Mouse (Mus musculus) thymus, adult 2 months (tissue): ENCODE results near the gene Nek2. TPM values are rescaled to one million over a fixed set of nuclear protein-coding genes. Genes with fewer than 3 reads are reported as not detected.

Experiments
- DNase-seq: peaks from one replicate; pipeline ENCODE4 v3.0.0; 2021
- H3K27ac ChIP-seq: fragments of 200-500 bp; 2 replicates; pipeline ENCODE4 v1.5.1; 2012; ENCODE audit warnings: low read length, control low read depth; ENCODE audit not compliant: control insufficient read depth, insufficient read depth
- H3K27me3 ChIP-seq: fragments of 200-500 bp; 2 replicates; pipeline ENCODE4 v1.6.1; 2012; ENCODE audit warnings: mild to moderate bottlenecking, low read length, moderate library complexity, mixed read lengths; ENCODE audit not compliant: control insufficient read depth, insufficient read depth
- H3K36me3 ChIP-seq: fragments of 200-500 bp; 2 replicates; pipeline ENCODE4 v1.6.1; 2012; ENCODE audit warnings: mild to moderate bottlenecking, low read length, moderate library complexity; ENCODE audit not compliant: control insufficient read depth, insufficient read depth
- H3K4me1 ChIP-seq: fragments of 200-500 bp; replicated peaks from 2 replicates; pipeline ENCODE4 v1.6.1; 2012; ENCODE audit warnings: low read length; ENCODE audit not compliant: control insufficient read depth, insufficient read depth
- H3K4me3 ChIP-seq: fragments of 200-500 bp; 2 replicates; pipeline ENCODE4 v1.5.1; 2012; ENCODE audit warnings: mild to moderate bottlenecking, low read length, control low read depth, moderate library complexity; ENCODE audit not compliant: control insufficient read depth, insufficient read depth
- CTCF ChIP-seq: fragments of 200-500 bp; IDR thresholded peaks from 2 replicates; pipeline ENCODE4 v1.5.1; 2012; ENCODE audit warnings: mild to moderate bottlenecking, control low read depth, low read length, moderate library complexity, borderline replicate concordance; ENCODE audit not compliant: control insufficient read depth, poor library complexity, insufficient read depth; ENCODE audit errors: extremely low read depth
- POLR2A ChIP-seq: fragments of 200-500 bp; IDR thresholded peaks from 2 replicates; pipeline ENCODE4 v1.6.1; 2012; ENCODE audit warnings: mild to moderate bottlenecking, low read length, control low read depth, moderate library complexity; ENCODE audit not compliant: control insufficient read depth, poor library complexity, insufficient read depth; ENCODE audit errors: extremely low read depth
- WGBS: fragments of 180-500 bp; shearing (Covaris S2); methylation state at CpG from one replicate; pipeline ENCODE4 v1.1.7; 2018; 5-methylcytosine and 5-hydroxymethylcytosine counted together
- polyA plus RNA-seq: library from polyadenylated mRNA; depleted of rRNA; stranded (reverse); fragments of >200 nt; gene quantifications from 2 replicates; pipeline ENCODE4 v1.2.3, GENCODE M21; 2012

Gene Nek2
- polyA plus RNA-seq, 1 experiment, result 14.9 TPM

DNA sequence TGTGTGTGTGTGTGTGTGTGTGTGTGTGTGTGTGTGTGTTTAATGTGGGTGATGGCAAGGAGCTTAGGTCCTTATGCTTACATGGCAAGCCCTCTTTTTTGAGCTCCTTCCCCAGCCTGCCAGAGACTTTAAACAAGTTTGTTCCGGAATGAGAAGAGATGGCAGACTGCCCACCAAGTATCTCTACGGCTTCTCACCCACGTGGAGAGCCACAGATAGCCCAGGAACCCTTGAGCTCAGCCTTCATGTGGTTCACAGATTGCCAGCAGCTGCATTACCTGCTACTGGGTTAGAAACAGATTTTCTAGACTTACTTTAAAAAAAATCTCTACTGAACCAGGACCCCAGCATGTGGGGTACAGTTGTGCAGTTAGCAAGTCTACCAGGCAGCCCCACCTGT is 38.6 kb downstream of the Nek2 start:
- no peak for TF ChIP-seq POLR2A
- TF ChIP-seq CTCF, result no peak
- no peak for DNase-seq
- WGBS, result 45% methylated on average over 3 of the region's 3 CpGs
- Histone ChIP-seq H3K36me3 (no peaks in the 10 kb centered on the region), H3K4me1 (no peaks in the 10 kb centered on the region), H3K4me3 (no peak overlapping the region), H3K27ac (no peak overlapping the region), H3K27me3 (no peaks in the 10 kb centered on the region)

- Histone ChIP-seq H3K36me3 (no peaks in the 10 kb centered on the region), H3K4me1 (no peaks in the 10 kb centered on the region), H3K4me3 (no peak overlapping the region), H3K27me3 (no peaks in the 10 kb centered on the region), H3K27ac (no peak overlapping the region)
- DNase-seq, result no peak
- WGBS, result 89% methylated on average over 5 of the region's 5 CpGs
- TF ChIP-seq POLR2A, result no peak
- TF ChIP-seq CTCF, result no peak
Measured at GRCm38 (mm10) chr1:191861247-191861646, 40.0 kb downstream of the Nek2 start.

- Histone ChIP-seq H3K4me3 (no peak overlapping the region), H3K4me1 (no peaks in the 10 kb centered on the region), H3K36me3 (no peaks in the 10 kb centered on the region), H3K27ac (no peak overlapping the region), H3K27me3 (no peaks in the 10 kb centered on the region)
- no peak for TF ChIP-seq CTCF
- TF ChIP-seq POLR2A, result no peak
- 84% methylated on average over 4 of the region's 4 CpGs for WGBS
- no peak for DNase-seq
Measured at GRCm38 (mm10) chr1:191863833-191864550, 42.7 kb downstream of the Nek2 start.

- H3K36me3 ChIP-seq, result no peaks in the 10 kb centered on the region
- WGBS, result 94% methylated on average over 8 of the region's 8 CpGs
- H3K27ac ChIP-seq, result no peak overlapping the region
- DNase-seq, result no peak
- no peak overlapping the region for H3K4me3 ChIP-seq
- no peaks in the 10 kb centered on the region for H3K4me1 ChIP-seq
- no peak for TF ChIP-seq POLR2A
- no peak for TF ChIP-seq CTCF
- H3K27me3 ChIP-seq, result no peaks in the 10 kb centered on the region
Measured at GRCm38 (mm10) chr1:191864551-191865027, 43.3 kb downstream of the Nek2 start.

GRCm38 (mm10) chr1:191872076-191872710 is 50.9 kb downstream of the Nek2 start:
- no peak overlapping the region for H3K27ac ChIP-seq
- TF ChIP-seq CTCF, result no peak
- no peak for TF ChIP-seq POLR2A
- H3K4me3 ChIP-seq, result no peak overlapping the region
- DNase-seq, result no peak
- H3K27me3 ChIP-seq, result no peaks in the 10 kb centered on the region
- WGBS, result 40% methylated on average over 6 of the region's 6 CpGs
- H3K36me3 ChIP-seq, result no peaks in the 10 kb centered on the region
- no peaks in the 10 kb centered on the region for H3K4me1 ChIP-seq

DNA sequence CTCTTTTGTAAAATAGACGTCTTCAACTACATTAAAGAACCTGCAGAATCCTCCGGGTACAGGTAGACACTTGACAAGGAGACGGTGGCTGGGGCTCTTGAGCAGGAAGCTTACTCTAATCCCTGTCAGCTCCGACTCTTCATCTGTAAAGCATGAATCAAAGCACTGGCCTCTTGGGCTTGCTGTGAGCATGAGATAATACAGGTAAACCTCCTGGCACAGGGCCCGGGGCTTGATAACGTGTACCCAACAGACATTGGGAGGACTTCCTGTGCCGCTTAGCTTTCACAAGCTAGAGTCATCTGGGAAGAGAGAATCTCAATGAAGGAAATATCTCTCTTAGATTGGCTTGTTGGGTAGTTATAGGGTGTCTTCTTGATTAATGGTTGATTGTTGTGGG is 53.8 kb downstream of the Nek2 start:
- Histone ChIP-seq H3K27ac (no peak overlapping the region), H3K4me1 (no peaks in the 10 kb centered on the region), H3K4me3 (no peak overlapping the region), H3K36me3 (no peaks in the 10 kb centered on the region), H3K27me3 (no peaks in the 10 kb centered on the region)
- TF ChIP-seq POLR2A (no peak), CTCF (no peak)
- 87% methylated on average over 7 of the region's 7 CpGs for WGBS
- DNase-seq, result no peak
